Mouse (Mus musculus) limb, embryonic 11.5 days (tissue): ENCODE data around the gene Iqgap2. TPM values are rescaled to one million over a fixed set of nuclear protein-coding genes. Genes with fewer than 3 reads are reported as not detected.

Experiments
- ATAC-seq: fragments of 200-750 bp; cut with Nextera tagmentation; 2 replicates; pipeline ENCODE4 v1.8.0; 2017; ENCODE audit warnings: low read depth; ENCODE audit not compliant: insufficient number of reproducible peaks, low FRiP score, low TSS enrichment
- DNase-seq: peaks from one replicate; pipeline ENCODE4 v3.0.0-alpha.2; 2015; ENCODE audit warnings: low spot score
- H3K27ac ChIP-seq: fragments of 300-500 bp; sonication (generic); replicated peaks from 2 replicates; pipeline ENCODE4 v1.5.1; 2014; ENCODE audit warnings: low read depth, mild to moderate bottlenecking, low read length
- H3K27me3 ChIP-seq: fragments of 300-500 bp; sonication (generic); 2 replicates; pipeline ENCODE4 v1.6.1; 2014; ENCODE audit warnings: mild to moderate bottlenecking, low read length, mixed read lengths; ENCODE audit not compliant: control insufficient read depth, insufficient read depth
- H3K36me3 ChIP-seq: fragments of 300-500 bp; sonication (generic); 2 replicates; pipeline ENCODE4 v1.6.1; 2014; ENCODE audit warnings: mild to moderate bottlenecking, low read length, moderate library complexity, mixed read lengths; ENCODE audit not compliant: control insufficient read depth, insufficient read depth
- H3K4me1 ChIP-seq: fragments of 300-500 bp; sonication (generic); 2 replicates; pipeline ENCODE4 v1.6.1; 2014; ENCODE audit warnings: low read length, mixed read lengths; ENCODE audit not compliant: control insufficient read depth, insufficient read depth
- H3K4me2 ChIP-seq: fragments of 300-500 bp; sonication (generic); 2 replicates; pipeline ENCODE4 v1.6.1; 2014; ENCODE audit warnings: low read depth, mild to moderate bottlenecking, moderate library complexity; ENCODE audit not compliant: severe bottlenecking
- H3K4me3 ChIP-seq: fragments of 300-500 bp; sonication (generic); 2 replicates; pipeline ENCODE4 v1.5.1; 2014; ENCODE audit warnings: low read depth, low read length
- H3K9ac ChIP-seq: fragments of 300-500 bp; sonication (generic); 2 replicates; pipeline ENCODE4 v1.6.1; 2014; ENCODE audit warnings: mild to moderate bottlenecking, low read length
- H3K9me3 ChIP-seq: fragments of 300-500 bp; sonication (generic); 2 replicates; pipeline ENCODE4 v1.6.1; 2016; ENCODE audit warnings: low read length; ENCODE audit not compliant: control insufficient read depth
- WGBS: fragments of 180-500 bp; shearing (Covaris S2); extraction: QIAGEN DNeasy Blood & Tissue Kit; methylation state at CpG from one replicate; pipeline ENCODE4 v1.1.7; 2014; 5-methylcytosine and 5-hydroxymethylcytosine counted together
- polyA plus RNA-seq: library from polyadenylated mRNA; unstranded; fragments of >200 nt; fragmentation: Nextera tagmentation; extraction: Ambion mirVana; gene quantifications from 2 replicates; pipeline ENCODE4 v1.2.1, GENCODE M21; 2014

The Iqgap2 gene
- polyA plus RNA-seq, 1 experiment from 2014 or later = 15.3 TPM

DNA sequence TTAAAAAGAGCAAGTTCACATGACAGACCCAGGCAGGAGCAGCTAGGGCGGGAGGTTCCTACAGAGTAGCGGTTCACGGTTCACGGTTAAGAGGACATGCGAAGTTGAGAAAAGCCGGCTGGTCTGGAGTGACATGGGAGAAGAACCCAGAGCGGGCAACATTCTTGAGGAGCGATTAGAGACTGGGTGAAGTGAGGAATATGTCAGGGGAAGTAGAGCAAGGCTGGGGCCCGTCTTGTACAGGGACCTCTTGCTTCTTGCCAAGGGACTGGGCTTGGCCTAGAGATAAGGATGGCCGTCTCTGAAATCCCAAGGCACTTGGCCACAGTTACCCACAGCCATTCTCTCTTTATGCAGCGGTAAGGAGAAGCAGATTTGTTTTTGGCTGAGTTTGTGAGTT is 275.2 kb downstream of the Iqgap2 start:
- 64% methylated on average over 11 of the region's 11 CpGs for WGBS
- peak overlapping the region; percentile 88 for H3K4me2 ChIP-seq
- H3K9ac ChIP-seq = peak overlapping the region; percentile 93
- peaks cover 9% of the 10 kb centered on the region; the same call in 1 of the 2 replicates for H3K36me3 ChIP-seq
- no peaks in the 10 kb centered on the region for H3K9me3 ChIP-seq
- DNase-seq = no peak
- peaks cover 14% of the 10 kb centered on the region for H3K4me1 ChIP-seq
- ATAC-seq = no peak
- H3K27me3 ChIP-seq = no peaks in the 10 kb centered on the region
- peak overlapping the region; percentile 79 for H3K4me3 ChIP-seq
- H3K27ac ChIP-seq = no peak overlapping the region

DNA sequence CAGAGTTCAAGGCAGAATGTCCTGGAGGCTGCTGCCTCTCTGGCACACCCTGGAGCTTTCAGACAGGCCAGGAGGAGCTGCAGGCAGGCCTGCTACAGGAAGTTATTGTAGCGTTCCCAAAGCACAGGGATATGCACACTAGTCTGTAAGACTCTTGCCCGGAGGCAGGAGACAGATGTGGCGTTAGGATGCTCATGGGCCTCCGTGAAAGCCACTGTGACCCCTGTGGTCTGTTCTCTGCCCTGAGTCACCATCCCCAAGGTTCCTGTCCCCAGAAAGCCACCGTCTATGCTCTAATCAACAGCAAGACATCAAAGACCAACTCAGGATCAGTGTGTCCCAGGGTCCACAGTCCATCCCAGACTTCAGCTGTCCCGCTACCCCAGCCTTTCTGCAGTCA is 277.0 kb downstream of the Iqgap2 start:
- H3K36me3 ChIP-seq = peaks cover 9% of the 10 kb centered on the region; the same call in 1 of the 2 replicates
- peaks cover 14% of the 10 kb centered on the region for H3K4me1 ChIP-seq
- H3K27ac ChIP-seq = no peak overlapping the region
- no peak overlapping the region for H3K9ac ChIP-seq
- no peak for ATAC-seq
- no peaks in the 10 kb centered on the region for H3K9me3 ChIP-seq
- no peak overlapping the region; the same call in 1 of the 2 replicates for H3K4me2 ChIP-seq
- 69% methylated on average over 6 of the region's 6 CpGs for WGBS
- DNase-seq = no peak
- H3K27me3 ChIP-seq = no peaks in the 10 kb centered on the region
- H3K4me3 ChIP-seq = no peak overlapping the region; the same call in 1 of the 2 replicates

GRCm38 (mm10) chr13:95612243-95612642 is 279.5 kb downstream of the Iqgap2 start:
- 91% methylated on average over 10 of the region's 10 CpGs for WGBS
- peaks cover 9% of the 10 kb centered on the region; the same call in 1 of the 2 replicates for H3K36me3 ChIP-seq
- H3K27me3 ChIP-seq = no peaks in the 10 kb centered on the region
- no peak for ATAC-seq
- H3K4me1 ChIP-seq = peaks cover 14% of the 10 kb centered on the region
- 0 out of 2 replicates have a peak overlapping the region, but pooled peaks have one; percentile 17 for H3K9ac ChIP-seq
- no peak overlapping the region for H3K4me2 ChIP-seq
- H3K4me3 ChIP-seq = no peak overlapping the region
- H3K9me3 ChIP-seq = no peaks in the 10 kb centered on the region
- no peak for DNase-seq
- H3K27ac ChIP-seq = no peak overlapping the region

GRCm38 (mm10) chr13:95611752-95612151 is 280.0 kb downstream of the Iqgap2 start:
- DNase-seq (no peak), ATAC-seq (no peak)
- Histone ChIP-seq H3K36me3 (peaks cover 9% of the 10 kb centered on the region; the same call in 1 of the 2 replicates), H3K27me3 (no peaks in the 10 kb centered on the region), H3K4me2 (no peak overlapping the region), H3K4me1 (peaks cover 12% of the 10 kb centered on the region), H3K9ac (no peak overlapping the region), H3K27ac (no peak overlapping the region), H3K9me3 (no peaks in the 10 kb centered on the region), H3K4me3 (no peak overlapping the region)
- 91% methylated on average over 4 of the region's 4 CpGs for WGBS

GRCm38 (mm10) chr13:95610786-95611562 is 280.7 kb downstream of the Iqgap2 start:
- H3K27ac ChIP-seq = no peak overlapping the region
- H3K4me3 ChIP-seq = no peak overlapping the region
- peaks cover 5% of the 10 kb centered on the region for H3K4me1 ChIP-seq
- ATAC-seq (no peak), DNase-seq (no peak)
- no peak overlapping the region for H3K4me2 ChIP-seq
- H3K36me3 ChIP-seq = peaks cover 9% of the 10 kb centered on the region; the same call in 1 of the 2 replicates
- no peaks in the 10 kb centered on the region for H3K27me3 ChIP-seq
- H3K9ac ChIP-seq = no peak overlapping the region
- no peaks in the 10 kb centered on the region for H3K9me3 ChIP-seq
- 88% methylated on average over 16 of the region's 16 CpGs for WGBS

GRCm38 (mm10) chr13:95609088-95609420 is 282.7 kb downstream of the Iqgap2 start:
- 90% methylated on average over 2 of the region's 2 CpGs for WGBS
- Histone ChIP-seq H3K4me2 (no peak overlapping the region), H3K9ac (no peak overlapping the region), H3K4me3 (no peak overlapping the region), H3K27me3 (no peaks in the 10 kb centered on the region), H3K36me3 (peaks cover 8% of the 10 kb centered on the region), H3K27ac (no peak overlapping the region), H3K9me3 (no peaks in the 10 kb centered on the region), H3K4me1 (no peaks in the 10 kb centered on the region)
- ATAC-seq = no peak
- DNase-seq = no peak

DNA sequence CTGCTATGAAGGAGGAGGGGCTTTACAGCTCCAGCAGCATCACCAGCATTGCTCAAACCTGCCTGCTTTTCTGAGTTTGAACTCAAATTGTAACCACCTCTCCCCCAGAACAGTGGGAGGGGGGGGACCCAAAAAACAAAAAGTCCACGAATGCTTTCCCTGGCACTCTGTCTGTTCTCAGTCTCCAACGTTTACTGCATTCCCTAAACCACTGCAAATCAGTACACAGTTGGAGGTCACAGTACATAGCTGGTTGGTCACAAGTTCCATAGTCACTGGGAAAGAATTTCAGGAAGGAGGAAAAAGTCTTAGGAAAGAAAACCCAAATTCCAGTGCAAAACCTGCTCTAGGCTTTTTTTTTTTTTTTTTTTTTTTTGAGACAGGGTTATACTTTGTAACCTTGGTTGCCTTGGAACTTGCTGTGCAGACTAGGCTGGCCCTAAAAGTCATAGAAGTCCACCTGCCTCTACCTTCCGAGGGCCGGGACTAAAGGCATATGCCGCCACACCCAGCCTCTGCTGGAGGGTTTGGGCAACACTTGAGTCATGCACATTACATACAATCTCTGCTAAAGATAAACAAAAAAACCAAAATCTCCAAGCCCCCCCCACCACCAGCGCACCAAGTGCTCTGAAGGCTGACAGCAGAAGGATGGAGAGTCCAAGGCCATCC is 283.2 kb downstream of the Iqgap2 start:
- no peak for DNase-seq
- no peaks in the 10 kb centered on the region for H3K4me1 ChIP-seq
- no peak overlapping the region for H3K4me3 ChIP-seq
- no peaks in the 10 kb centered on the region for H3K9me3 ChIP-seq
- no peaks in the 10 kb centered on the region for H3K27me3 ChIP-seq
- no peak overlapping the region for H3K9ac ChIP-seq
- no peak overlapping the region for H3K27ac ChIP-seq
- no peak for ATAC-seq
- H3K4me2 ChIP-seq = no peak overlapping the region
- 87% methylated on average over 6 of the region's 6 CpGs for WGBS
- H3K36me3 ChIP-seq = peaks cover 12% of the 10 kb centered on the region

DNA sequence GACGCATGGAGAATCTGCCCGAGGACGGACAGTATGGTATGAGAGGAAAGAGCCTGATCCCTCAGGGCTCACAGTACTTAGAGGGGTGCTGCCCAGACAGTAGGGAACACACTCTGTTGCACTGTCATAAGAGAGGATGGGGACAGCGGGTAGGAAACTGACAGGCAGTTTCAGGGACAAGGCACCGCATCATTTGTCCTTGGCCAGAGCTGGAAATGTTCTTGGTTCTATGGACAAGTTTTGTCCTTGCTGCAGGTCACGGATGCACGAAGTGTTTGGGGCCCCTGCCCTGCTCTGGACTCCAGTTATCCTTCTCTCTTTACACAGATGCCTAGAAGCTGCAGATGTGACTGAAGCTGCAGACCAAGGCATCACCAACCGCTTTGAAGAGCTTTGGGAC is 284.7 kb downstream of the Iqgap2 start:
- DNase-seq = no peak
- ATAC-seq = no peak
- Histone ChIP-seq H3K36me3 (peaks cover 14% of the 10 kb centered on the region), H3K27me3 (no peaks in the 10 kb centered on the region), H3K4me2 (no peak overlapping the region), H3K27ac (no peak overlapping the region), H3K4me1 (no peaks in the 10 kb centered on the region), H3K9ac (no peak overlapping the region), H3K4me3 (no peak overlapping the region), H3K9me3 (no peaks in the 10 kb centered on the region)
- WGBS = 95% methylated on average over 8 of the region's 8 CpGs
